8 mouse cellular contexts compared by ENCODE assay signal in the genomic region with DNA sequence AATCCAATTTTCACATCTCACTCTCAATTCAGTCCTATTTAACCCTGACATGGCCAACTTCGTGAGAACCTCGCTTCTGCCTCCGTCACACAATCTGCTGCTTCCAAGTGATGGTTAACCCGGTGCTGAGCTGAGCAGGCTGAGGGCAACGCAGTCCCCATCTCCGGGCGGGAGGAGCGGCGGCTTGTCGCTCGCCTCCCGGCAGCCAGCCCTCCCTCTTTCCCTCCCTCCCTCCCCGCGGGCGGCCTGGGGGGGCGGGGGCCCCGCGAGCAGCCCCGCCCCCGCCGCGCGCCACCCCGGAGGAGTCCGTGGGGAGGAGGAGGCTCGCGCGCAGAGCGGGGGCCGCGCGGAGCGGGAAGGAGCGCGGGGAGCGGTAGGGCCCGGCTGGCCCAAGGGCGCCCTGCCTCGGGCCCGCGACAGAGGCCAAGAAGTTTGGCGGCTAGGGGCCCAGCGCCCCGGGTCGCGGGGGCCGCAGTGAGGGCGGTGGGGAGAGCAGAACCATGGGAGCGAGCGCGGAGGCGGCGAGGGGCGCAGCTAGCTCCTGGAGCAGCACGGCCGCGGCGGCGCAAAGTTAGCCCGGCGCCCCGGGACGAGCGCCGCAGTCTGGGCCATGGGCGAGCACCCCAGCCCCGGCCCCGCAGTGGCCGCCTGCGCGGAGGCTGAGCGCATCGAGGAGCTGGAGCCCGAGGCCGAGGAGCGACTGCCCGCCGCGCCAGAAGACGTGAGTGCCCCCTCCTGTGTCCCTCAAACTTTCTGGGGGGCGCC. TPM values are rescaled to one million over a fixed set of nuclear protein-coding genes. Genes with fewer than 3 reads are reported as not detected.
DNase-seq lines count a peak whose midpoint lies in the region; ATAC-seq lines count a peak whose summit lies in the region.

Gene Rhbdl3 (plus strand): TSS at position 362 of the 765 bp plus-strand sequence.

- WGBS in limb, embryonic 13.5 days, result under 1% methylated on average over 56 of the region's 81 CpGs
- WGBS in midbrain, embryonic 16.5 days, result 0% methylated on average over 48 of the region's 81 CpGs
- under 1% methylated on average over 61 of the region's 81 CpGs for WGBS in stomach, embryonic 15.5 days

- peak within 1 kb of the TSS; percentile 99 for H3K4me2 ChIP-seq in limb, embryonic 13.5 days (replicated peaks)
- peak within 1 kb of the TSS; percentile 100 for H3K4me2 ChIP-seq in midbrain, embryonic 16.5 days (ENCODE audit: low read length)
- H3K4me2 ChIP-seq in stomach, embryonic 15.5 days, result peak within 1 kb of the TSS; percentile 99

- peak within 1 kb of the TSS; percentile 75 for H3K9ac ChIP-seq in limb, embryonic 13.5 days
- peak within 1 kb of the TSS; percentile 76 for H3K9ac ChIP-seq in midbrain, embryonic 16.5 days (ENCODE audit: low read depth, low read length)
- peak within 1 kb of the TSS; percentile 42 for H3K9ac ChIP-seq in stomach, embryonic 15.5 days

- H3K4me3 ChIP-seq in limb, embryonic 13.5 days, result peak within 1 kb of the TSS; percentile 72
- peak within 1 kb of the TSS; percentile 79 for H3K4me3 ChIP-seq in midbrain, embryonic 16.5 days (ENCODE audit: low read depth, low read length)
- H3K4me3 ChIP-seq in stomach, embryonic 15.5 days (replicated peaks), result peak within 1 kb of the TSS; percentile 55

- H3K27ac ChIP-seq in limb, embryonic 13.5 days, result no peak within 1 kb of the TSS
- peak within 1 kb of the TSS; percentile 69 for H3K27ac ChIP-seq in midbrain, embryonic 16.5 days (ENCODE audit: low read length)
- 0 out of 2 replicates have a peak within 1 kb of the TSS, but pooled peaks have one; percentile 26 for H3K27ac ChIP-seq in stomach, embryonic 15.5 days

- H3K4me1 ChIP-seq in limb, embryonic 13.5 days, result peaks cover 34% of the 10 kb centered on the region
- peaks cover 22% of the 10 kb centered on the region for H3K4me1 ChIP-seq in midbrain, embryonic 16.5 days (ENCODE audit: control insufficient read depth, insufficient read depth, low read length)
- H3K4me1 ChIP-seq in stomach, embryonic 15.5 days, result peaks cover 18% of the 10 kb centered on the region

- H3K27me3 ChIP-seq in limb, embryonic 13.5 days, result peaks cover 78% of the 10 kb centered on the region
- no peaks in the 10 kb centered on the region; the same call in 1 of the 2 replicates for H3K27me3 ChIP-seq in midbrain, embryonic 16.5 days (ENCODE audit: control insufficient read depth, insufficient read depth, low read depth, low read length)
- peaks cover 19% of the 10 kb centered on the region for H3K27me3 ChIP-seq in stomach, embryonic 15.5 days (replicated peaks)

- no peaks in the 10 kb centered on the region for H3K36me3 ChIP-seq in limb, embryonic 13.5 days
- no peaks in the 10 kb centered on the region for H3K36me3 ChIP-seq in midbrain, embryonic 16.5 days (ENCODE audit: control insufficient read depth, insufficient read depth, low read length)
- no peaks in the 10 kb centered on the region for H3K36me3 ChIP-seq in stomach, embryonic 15.5 days

- ATAC-seq in limb, embryonic 13.5 days (ENCODE audit: low FRiP score, low read depth), result peak; percentile 49; the same call in 1 of the 2 replicates
- peak; percentile 52 for ATAC-seq in midbrain, embryonic 16.5 days
- peak; percentile 58; the same call in 1 of the 2 replicates for ATAC-seq in stomach, embryonic 15.5 days (ENCODE audit: insufficient read depth, low FRiP score, low read depth)

- DNase-seq in cerebellum, adult 11 months, result peak; percentile 12
- no peak for DNase-seq in cerebellum, adult 9-11 months
- DNase-seq in embryo, embryonic 11 days, result peak; percentile 71
- peak; percentile 47 for DNase-seq in heart, adult 8-10 months (ENCODE audit: low spot score)
- DNase-seq in kidney, adult 18-20 months, result peak; percentile 58

- H3K9me3 ChIP-seq in limb, embryonic 13.5 days, result peaks cover 3% of the 10 kb centered on the region; the same call in 1 of the 2 replicates
- H3K9me3 ChIP-seq in midbrain, embryonic 16.5 days (replicated peaks; ENCODE audit: control insufficient read depth, low read length, poor library complexity, severe bottlenecking), result no peaks in the 10 kb centered on the region
- no peaks in the 10 kb centered on the region for H3K9me3 ChIP-seq in stomach, embryonic 15.5 days

RNA-seq across cellular contexts. Expression of gene Rhbdl3, which starts in this region (rescaled TPM):
- total RNA-seq in heart, adult 8-10 months (2022), result 10 to 100 TPM in 1 of 4 experiments, 1 to 10 TPM in 3; 6.7 to 10.0 (median 7.8) TPM
- 3.5 and 3.8 TPM in 2 replicates for polyA plus RNA-seq in limb, embryonic 13.5 days (2015; fragmentation: Nextera tagmentation; extraction: Ambion mirVana)
- polyA plus RNA-seq in midbrain, embryonic 16.5 days (2015; fragmentation: Nextera tagmentation; extraction: Ambion mirVana), result 4.7 and 5.1 TPM in 2 replicates
- polyA plus RNA-seq in stomach, embryonic 15.5 days (2015; fragmentation: Nextera tagmentation; extraction: Ambion mirVana), result 4.1 and 4.5 TPM in 2 replicates
